Mouse (Mus musculus): ENCODE data around the gene Asap3.

DNA sequence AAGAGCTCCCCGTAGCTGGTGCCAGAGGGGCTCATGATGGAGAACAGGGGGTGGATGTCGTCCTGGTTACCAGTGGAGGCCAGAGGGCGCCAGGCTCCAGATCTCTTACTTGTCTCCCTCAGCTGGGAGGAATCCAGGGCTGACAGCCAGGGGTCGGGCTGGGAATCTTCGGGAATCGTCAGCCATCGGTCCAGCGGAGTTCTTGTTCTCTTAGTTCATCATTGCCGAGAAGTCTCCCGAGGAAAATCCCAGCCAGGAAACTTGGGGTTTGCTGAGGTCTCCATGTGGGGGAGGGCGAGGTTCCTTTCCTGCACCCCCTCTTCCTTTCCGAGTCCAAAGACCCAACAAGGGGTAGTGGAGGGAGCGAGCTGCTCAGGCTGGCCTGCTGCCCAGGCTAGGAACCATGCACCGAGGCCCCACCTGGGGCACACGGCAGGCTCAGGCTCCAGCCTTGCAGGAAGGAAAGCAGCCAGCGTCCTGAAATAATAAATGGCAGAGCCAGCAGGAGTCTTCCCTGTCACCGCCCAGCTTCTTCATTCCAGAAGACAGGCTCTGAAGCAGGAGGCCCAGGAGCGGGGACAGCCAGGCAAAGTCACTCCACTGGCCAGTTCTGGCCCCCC, 12.5 kb downstream of the Asap3 start:
- TF ChIP-seq CTCF (IDR thresholded peaks at IDR 0.05; ENCODE audit: borderline replicate concordance, insufficient read depth, low read depth, low read length) (no peak), POLR2A (IDR thresholded peaks at IDR 0.05; ENCODE audit: borderline replicate concordance, insufficient read depth, low read length) (no peak)
